Mouse (Mus musculus): ENCODE results near the gene Map3k3.
"Not testable (repeated sequence)": the region's sequence is repeated elsewhere in the genome, so short reads cannot be mapped to it uniquely, and the experiment has no call there.

Gene Map3k3

DNA sequence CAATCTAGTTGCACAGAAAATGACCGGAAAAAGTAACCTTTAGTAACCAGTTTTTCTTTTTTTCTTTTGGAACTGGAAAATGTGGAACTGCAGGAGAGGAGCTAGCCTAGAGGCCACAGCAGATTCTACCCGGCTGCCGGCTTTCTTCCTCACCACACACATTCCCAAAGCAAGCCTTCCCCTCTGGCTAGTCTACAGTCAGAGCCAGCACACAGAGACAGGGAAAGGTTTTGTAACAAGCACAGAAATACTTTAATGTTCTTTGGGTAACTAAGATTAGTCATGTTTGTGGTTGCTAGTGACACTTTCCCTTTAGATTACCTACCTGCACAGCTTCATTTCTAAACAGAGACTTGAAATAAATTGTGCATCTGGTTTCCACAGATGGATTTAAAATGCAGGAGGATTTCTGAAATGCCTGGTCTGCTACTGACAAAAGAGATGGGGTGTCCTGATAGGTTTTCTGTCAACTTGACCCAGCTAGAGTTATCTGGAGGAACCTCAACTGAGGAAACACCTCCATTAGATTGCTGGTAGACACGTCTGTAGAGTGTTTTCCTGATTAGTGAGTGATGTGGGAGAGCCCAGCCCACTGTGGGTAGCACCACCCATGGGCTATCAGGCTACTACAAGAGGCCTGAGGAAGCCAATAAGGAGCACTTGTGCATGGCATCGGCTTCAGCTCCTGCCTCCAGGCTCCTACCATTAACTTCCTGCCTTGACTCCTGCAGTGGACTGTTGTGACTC lies 93.8 kb downstream of the Map3k3 start:
- in situ Hi-C loops (cut with MboI; ENCODE audit: low pct_unique_long_range_greater_than_20kb in 1 of 2, low sequenced_read_pairs in 2 of 2, unreplicated experiment in 1 of 2): no loop called here

DNA sequence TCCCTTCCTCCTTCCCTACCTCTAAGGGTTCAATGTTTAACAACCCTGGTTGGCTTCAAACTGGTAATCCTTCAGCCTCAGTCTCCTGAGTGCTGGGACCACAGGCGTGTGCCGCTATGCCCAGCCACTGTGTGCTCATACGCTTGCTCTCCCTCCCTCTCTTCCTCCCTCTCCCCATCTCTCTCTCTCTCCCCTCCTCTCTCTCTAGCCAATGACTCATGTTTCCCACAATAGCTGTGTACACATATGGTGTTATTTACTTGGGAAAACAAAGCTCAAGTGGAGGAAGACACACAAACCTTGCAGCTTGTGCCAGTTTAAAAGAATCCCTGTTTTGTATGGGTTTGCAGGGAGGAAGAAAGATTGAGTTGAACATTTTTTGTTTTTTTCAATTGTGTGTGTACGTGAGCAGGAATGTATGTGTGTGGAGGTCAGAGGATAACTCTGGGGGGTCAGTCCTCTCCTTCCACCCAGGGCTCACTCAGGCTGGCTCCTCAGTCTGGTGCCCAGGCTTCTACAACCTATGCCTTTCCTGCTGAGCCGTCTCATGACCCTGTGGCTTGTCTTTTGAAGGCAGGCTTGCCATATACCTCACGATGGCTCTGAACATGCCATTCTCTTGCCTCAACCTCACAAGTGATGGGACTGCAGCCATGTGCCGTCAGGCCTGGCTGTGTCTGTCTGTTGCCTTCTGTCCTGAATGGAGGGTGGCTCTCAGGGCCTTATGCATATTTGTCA lies 95.5 kb downstream of the Map3k3 start:
- in situ Hi-C loops (cut with MboI; ENCODE audit: low pct_unique_long_range_greater_than_20kb in 1 of 2, low sequenced_read_pairs in 2 of 2, unreplicated experiment in 1 of 2): no loop called here

DNA sequence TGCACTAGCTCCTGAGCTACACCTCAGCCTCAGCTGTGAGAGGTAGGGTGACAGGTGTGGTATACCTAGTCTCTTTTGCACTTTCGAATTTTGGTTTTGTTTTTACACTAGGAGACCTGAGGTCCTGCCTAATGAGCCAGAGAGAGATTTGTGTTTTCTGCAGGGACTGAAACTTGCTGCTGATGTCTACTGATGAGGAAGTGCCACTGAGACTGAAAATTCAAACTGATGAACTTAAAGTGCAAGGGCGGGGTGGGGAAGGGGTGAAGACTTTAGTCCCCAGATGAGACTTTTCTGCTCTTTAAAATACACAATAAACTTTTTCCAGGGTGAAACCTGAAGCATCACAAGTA lies 96.0 kb downstream of the Map3k3 start:
- in situ Hi-C loops (cut with MboI; ENCODE audit: low pct_unique_long_range_greater_than_20kb in 1 of 2, low sequenced_read_pairs in 2 of 2, unreplicated experiment in 1 of 2): no loop called here

DNA sequence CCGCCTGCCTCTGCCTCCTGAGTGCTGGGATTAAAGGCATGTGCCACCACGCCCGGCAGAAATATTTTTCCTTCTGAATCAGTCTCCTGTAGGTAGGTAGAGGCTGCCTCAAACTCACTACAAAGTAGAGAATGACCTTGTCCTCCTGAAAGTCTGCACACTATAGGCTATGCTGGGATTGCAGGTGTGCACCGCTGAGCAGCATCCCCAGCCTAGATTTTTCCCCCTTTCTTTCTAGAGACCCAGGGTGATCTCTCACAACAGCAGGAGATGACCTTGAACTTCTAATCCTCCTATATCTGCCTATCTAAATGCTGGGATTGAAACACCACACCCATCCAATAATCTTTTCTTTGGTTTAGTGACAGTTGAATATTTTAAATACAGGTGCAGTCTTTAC lies 102.9 kb downstream of the Map3k3 start:
- in situ Hi-C loops (cut with MboI; ENCODE audit: low pct_unique_long_range_greater_than_20kb in 1 of 2, low sequenced_read_pairs in 2 of 2, unreplicated experiment in 1 of 2): no loop called here

DNA sequence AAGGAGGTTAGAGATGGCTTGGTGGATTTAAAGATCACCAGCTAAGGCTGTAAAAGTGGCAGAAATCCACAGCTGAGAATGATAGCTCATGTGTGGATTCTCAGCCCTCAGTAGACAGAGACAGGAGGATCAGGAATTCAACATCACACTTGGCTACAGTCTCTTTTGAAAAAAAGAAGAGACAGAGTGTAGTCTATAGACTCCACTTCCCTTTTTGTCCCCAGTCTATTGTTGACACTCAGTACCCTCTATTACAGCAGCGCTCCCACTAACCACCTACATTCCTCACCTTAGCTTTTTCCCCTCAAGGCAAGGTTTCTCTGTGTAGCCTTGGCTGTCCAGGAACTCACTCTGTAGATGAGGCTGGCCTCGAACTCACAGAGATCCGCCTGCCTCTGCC lies 107.3 kb downstream of the Map3k3 start:
- in situ Hi-C loops (cut with MboI; ENCODE audit: low pct_unique_long_range_greater_than_20kb in 1 of 2, low sequenced_read_pairs in 2 of 2, unreplicated experiment in 1 of 2): no loop called here

DNA sequence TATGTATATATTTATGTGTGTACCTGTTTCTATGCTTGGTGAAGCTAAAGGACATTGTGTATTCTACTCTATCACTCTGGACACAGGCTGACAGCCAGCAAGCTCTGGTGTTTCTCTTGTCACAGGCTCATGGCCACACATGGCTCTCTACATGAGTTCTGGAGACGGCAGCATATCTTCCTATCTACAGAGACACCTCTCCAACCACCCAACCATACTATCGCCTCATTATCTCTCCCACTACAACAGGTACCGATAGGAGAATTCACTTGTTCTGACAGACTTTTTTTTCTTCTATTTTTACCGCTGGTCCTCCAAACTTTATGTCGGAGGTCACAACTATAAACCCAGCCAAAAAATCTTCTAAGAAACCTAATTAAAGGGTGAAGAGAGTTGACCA lies 107.8 kb downstream of the Map3k3 start:
- in situ Hi-C loops (cut with MboI; ENCODE audit: low pct_unique_long_range_greater_than_20kb in 1 of 2, low sequenced_read_pairs in 2 of 2, unreplicated experiment in 1 of 2): no loop called here

DNA sequence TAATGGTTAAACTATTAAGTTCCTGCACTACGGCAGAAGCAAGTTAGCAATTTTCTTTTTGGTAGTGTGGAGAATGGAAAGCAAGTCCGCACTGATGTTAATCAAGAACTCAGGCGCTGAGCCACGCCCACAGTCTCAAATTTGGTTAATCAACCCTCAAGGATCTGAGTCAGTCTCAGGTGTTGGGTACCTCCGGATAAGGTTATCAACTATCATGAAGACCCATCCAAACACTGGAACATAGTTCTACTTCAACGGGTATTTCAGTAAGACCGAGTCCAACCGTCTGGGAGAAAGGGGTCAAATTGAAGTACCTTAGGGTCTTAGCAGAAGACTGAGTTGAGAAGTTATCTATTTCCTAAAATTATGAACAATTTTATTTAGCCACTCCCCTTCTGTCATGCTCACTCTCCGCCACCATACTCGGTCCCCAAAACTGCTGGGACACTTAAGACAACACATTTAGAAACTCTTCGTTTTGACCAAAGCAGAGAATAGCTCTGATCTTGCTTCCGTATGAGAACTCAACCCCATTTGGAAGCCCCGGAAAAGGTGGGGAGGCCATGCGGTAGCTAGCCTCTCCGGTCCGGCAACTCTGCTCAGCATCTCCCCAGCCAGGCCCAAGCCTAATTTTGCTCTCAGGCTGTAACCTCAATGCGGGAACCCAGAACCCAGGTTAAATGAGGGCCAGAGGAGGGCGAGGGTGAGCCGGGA lies 108.4 kb downstream of the Map3k3 start:
- in situ Hi-C loops (cut with MboI; ENCODE audit: low pct_unique_long_range_greater_than_20kb in 1 of 2, low sequenced_read_pairs in 2 of 2, unreplicated experiment in 1 of 2): no loop called here

DNA sequence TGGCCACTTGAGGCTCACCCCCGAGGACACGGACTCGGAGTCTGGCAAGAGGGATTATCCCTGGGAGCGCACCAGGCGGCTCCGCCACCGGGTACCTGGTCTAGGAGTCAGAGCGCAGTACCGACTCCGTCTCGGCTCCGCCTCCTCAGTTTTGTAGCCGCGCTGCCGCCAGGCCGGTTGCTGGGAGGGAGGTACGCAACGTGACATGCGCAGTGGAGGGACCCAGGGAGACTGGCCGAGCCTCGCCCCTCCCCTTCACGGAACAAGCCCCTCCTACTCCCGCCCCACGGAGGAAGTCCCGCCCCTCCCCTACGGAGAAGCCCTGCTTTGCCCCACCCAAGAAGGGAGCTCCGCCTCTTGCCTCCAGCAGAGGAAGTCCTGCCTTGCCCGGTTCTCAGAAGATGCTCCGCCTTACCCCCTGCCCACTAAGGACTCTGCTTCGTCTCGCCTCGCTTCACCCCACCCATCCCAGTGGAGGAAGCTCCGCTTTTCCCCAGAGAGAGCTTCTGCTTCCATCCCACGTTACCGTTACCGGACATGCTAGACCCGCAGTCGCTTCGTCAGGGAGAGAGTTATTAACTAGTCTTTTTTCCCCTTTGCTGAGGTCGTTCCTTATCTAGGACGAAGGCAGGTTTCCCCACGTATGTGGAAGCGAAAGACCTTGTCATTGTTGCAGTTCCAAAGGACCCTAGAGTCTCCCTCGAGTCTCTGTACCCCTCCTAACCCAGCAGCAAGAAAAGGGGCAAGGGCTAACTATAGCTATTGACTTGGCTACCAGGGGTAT lies 109.2 kb downstream of the Map3k3 start:
- in situ Hi-C loops (cut with MboI; ENCODE audit: low pct_unique_long_range_greater_than_20kb in 1 of 2, low sequenced_read_pairs in 2 of 2, unreplicated experiment in 1 of 2): no loop called here

DNA sequence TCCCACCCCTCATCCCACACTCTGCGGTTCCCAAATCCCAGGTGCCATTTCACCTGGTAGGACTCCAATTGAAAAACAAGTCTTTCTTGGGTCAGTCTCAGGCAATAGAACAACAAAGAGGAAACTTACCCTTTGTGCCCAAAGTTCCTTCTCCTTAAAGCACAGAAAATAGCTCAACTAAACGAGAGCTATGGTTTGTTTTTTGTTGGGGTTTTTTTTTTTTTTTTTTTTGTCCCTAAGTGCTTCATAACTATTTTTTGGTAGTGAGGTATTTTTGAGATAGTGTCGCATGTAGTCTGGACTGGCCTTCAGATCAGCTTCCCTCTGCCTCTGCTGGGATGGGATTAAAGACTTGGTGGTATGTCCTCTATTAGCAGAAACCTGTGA lies 109.7 kb downstream of the Map3k3 start:
- in situ Hi-C loops (cut with MboI; ENCODE audit: low pct_unique_long_range_greater_than_20kb in 1 of 2, low sequenced_read_pairs in 2 of 2, unreplicated experiment in 1 of 2): no loop called here

DNA sequence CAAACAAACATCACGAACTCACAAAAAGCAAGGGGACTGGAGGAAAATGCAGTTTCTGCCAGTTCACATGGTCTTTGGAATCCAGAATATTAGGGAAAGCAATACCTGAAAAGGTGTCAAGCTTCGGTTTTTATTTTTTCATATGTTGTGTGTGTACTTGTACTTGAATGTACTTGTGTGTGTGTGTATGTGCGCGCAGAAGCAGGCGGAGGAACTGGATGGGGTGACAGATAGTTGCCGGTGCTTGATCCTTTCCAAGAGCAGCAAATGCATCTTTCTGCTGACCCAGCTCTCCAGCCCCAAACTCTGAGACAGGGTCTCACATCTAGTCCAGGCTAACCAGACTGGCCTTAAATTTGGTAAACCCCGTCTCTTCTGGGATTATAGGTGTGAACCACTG lies 110.5 kb downstream of the Map3k3 start:
- in situ Hi-C loops (cut with MboI; ENCODE audit: low pct_unique_long_range_greater_than_20kb in 1 of 2, low sequenced_read_pairs in 2 of 2, unreplicated experiment in 1 of 2): no loop called here

DNA sequence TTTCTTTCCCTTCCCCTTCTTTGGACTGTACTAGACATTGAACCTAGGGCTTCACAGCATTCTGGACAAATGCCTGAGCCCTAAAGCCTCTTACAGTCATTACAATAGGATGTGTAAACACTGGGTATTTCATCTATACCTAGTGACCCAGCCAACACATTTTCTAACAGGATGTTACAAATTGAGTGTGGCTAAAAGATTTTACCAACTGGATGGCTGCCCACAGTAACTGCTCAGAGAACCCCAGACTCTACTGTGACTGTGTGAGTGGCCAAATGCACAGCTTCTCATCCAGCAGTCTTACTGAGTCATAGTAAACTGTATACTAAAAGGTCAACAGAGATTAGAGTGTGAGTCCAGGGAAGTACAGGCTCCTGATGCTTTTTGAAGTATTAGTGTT lies 110.9 kb downstream of the Map3k3 start:
- in situ Hi-C loops (cut with MboI; ENCODE audit: low pct_unique_long_range_greater_than_20kb in 1 of 2, low sequenced_read_pairs in 2 of 2, unreplicated experiment in 1 of 2): no loop called here

DNA sequence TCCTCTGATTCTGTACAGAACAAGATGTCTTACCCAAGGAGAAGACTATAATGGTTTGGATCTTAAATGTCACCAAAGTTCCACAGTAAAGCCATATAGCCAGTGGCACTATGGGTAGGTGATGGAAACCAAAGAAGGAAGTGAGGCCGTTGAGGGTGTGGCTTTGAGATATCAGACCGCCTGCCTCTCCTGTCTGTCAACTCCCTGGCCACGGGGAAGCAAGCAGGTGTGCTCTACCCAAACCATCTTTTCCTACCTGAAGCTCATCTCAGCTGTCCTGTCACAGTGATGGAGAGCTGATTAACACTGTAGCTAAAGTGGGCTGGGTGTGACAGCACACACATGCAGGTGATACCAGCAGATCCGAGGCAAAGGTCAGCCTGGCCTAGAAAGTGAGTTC lies 113.9 kb downstream of the Map3k3 start:
- in situ Hi-C loops (cut with MboI; ENCODE audit: low pct_unique_long_range_greater_than_20kb in 1 of 2, low sequenced_read_pairs in 2 of 2, unreplicated experiment in 1 of 2): no loop called here

DNA sequence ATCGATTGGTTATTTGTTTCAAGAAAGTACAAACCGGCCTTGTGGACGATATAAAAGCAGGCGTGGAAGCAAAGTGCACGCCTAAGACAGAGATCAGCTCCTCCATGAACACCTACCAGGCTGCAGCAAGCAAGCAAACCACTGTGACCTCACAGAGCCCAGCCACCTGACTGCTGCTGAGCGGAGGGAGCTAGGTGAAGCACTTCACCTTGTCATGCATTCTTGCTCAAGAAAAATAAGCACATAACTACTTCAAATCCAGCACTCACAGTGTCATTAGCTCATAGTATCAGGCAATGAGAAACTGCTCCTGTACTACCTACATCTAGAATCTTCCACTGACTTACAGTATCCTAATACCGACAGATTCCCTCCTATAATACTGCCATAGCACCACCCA lies 115.6 kb downstream of the Map3k3 start:
- in situ Hi-C loops (cut with MboI; ENCODE audit: low pct_unique_long_range_greater_than_20kb in 1 of 2, low sequenced_read_pairs in 2 of 2, unreplicated experiment in 1 of 2): not testable (repeated sequence)

DNA sequence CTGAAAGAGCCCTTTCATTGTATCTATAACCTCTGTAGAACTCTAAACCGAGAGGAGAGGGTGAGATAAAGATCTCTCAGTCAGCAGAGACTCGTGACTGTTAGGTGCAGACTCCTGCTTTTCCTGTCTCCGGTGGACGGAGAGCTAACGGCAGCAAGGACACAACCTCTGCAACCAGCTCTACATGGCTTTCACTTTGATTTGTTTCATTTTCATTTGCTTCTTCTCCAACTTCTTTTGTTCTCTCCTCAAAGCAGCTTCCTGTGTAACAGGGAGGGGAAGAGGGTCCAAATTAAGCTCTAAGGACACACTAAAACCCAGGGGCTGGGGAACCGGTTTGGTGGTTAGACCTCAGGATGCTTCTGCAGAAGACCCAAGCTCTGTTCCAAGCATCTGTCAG lies 116.3 kb downstream of the Map3k3 start:
- in situ Hi-C loops (cut with MboI; ENCODE audit: low pct_unique_long_range_greater_than_20kb in 1 of 2, low sequenced_read_pairs in 2 of 2, unreplicated experiment in 1 of 2): no loop called here

DNA sequence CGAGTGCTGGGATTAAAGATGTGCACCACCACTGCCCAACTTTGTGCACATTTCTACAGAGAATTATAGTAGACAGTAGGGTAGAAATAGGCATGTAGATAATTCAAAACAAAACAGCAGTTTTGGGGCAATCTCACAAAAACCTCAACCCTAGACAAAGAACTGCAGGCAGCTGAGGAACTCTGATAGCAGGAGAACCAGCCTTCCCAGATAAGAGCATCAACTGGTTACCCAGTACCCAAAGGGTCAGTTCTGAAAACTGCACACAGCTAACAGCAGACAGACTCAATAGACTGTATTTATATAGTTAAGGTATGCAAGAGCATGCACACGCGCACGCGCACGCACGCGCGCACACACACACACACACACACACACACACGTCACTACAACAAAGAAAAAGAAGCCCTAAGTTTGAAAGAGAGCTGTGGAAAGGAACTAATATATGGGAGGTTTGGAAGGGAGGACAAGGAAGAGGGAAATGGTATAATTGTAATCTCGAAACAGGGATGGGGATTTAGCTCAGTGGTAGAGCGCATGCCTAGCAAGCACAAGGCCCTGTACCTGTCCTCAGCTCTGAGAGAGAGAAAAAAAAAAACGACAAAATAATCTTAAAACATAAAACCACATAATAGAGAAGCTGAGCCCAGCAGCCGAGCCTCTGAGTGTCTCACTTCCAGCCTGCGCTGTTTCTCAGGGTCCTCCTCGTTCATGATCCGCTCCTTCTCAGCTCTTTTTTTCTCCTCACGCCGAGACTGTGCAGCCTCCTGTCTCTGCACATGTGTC lies 117.1 kb downstream of the Map3k3 start:
- in situ Hi-C loops (cut with MboI; ENCODE audit: low pct_unique_long_range_greater_than_20kb in 1 of 2, low sequenced_read_pairs in 2 of 2, unreplicated experiment in 1 of 2): no loop called here

DNA sequence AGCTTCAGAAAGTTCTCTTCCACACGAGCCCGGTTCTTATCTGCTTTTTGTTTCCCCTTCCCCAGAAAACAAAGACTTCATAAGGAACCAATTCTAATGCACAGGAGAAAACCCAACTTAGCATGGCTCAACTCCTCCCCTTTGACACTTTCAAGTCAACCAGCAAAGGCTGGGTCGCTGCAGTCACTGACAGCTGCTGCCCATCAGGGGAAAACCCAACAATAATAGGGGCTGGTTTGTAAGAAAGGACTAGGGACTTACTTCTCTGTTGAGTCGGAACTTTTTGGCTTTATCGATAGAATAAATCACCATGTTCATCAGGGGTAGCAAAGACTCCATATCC lies 117.7 kb downstream of the Map3k3 start, which contains the start of gene Strada:
Strada (minus strand) TSS at position 46 of the 343 bp plus-strand sequence.
- in situ Hi-C loops (cut with MboI; ENCODE audit: low pct_unique_long_range_greater_than_20kb in 1 of 2, low sequenced_read_pairs in 2 of 2, unreplicated experiment in 1 of 2): no loop called here

Measured in mouse embryonic stem cell (cell line).